Mouse (Mus musculus) liver (tissue): ENCODE data around the gene Cep152.

Experiments
- DNase-seq: peaks from one replicate; pipeline ENCODE4 v3.0.0-alpha.2; 2020; ENCODE audit warnings: mixed read lengths

Gene Cep152

GRCm38 (mm10) chr2:125548806-125549578 is 75.9 kb downstream of the Cep152 start:
- no peak for DNase-seq

GRCm38 (mm10) chr2:125544986-125545385 is 79.9 kb downstream of the Cep152 start:
- DNase-seq = no peak

DNA sequence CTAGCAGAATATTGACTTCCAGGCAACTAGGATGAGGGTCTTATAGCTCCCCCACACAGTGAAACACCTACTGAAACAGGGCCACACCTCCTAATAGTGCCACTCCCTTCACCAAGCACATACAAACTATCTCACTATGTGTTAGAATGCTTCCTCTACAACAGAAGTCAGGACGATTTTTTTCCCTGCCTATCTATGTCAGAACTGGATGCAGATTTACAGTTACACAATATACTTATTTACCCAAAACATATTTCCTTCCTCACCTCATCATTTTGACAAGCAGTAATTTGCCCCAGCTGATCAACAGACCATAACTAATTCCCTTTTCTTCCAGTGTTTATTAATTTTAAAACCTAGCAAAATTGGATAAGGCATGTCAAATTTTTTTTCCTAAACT is 81.3 kb downstream of the Cep152 start:
- DNase-seq = no peak

- DNase-seq = no peak
These were observed 83.5 kb downstream of the Cep152 start for GRCm38 (mm10) chr2:125541451-125541850.

DNA sequence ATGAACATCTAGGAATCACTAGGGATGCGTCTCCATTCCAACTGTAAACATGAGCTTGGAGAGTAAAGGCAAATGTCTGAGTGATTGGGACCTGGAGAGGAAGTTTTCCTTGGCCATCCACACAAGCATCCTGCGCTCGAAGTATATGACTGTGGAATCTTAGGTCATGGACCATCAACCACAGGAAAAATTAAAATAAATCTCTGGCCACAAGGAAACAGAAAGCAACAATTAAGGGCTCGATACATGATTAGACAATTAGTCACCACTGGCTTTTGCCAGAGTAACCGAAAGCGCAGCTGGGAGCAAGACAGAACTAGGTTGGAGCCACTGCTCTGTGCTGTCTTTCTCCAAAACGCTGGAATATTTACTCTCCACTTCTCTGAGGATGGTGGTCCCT is 84.3 kb downstream of the Cep152 start:
- no peak for DNase-seq

DNA sequence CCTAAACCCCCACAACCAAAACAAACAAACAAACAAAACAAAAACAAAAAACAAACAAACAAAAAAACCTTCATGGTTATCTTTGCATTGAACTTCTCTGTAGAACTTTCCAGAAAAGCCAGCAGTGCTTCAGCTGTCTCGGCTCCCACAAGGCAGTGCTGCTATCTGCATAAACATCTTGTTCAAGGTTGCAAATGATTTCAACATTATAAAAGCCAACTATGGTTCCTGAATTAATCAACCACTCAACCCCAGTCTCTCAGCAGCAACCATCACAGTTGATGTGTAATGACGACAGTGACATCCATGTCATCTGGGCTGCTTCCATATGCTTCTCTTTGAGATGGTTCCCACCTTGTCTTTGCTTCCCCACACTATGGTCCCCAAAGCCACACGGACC is 85.3 kb downstream of the Cep152 start:
- DNase-seq = no peak

- no peak for DNase-seq
These were observed 94.2 kb downstream of the Cep152 start for GRCm38 (mm10) chr2:125530665-125531064.

- DNase-seq = no peak
These were observed 98.3 kb downstream of the Cep152 start for GRCm38 (mm10) chr2:125526566-125526965.

- DNase-seq = no peak
These were observed 99.4 kb downstream of the Cep152 start for GRCm38 (mm10) chr2:125525484-125525883.

GRCm38 (mm10) chr2:125516594-125516993 is 108.3 kb downstream of the Cep152 start:
- DNase-seq = peak; percentile 65

DNA sequence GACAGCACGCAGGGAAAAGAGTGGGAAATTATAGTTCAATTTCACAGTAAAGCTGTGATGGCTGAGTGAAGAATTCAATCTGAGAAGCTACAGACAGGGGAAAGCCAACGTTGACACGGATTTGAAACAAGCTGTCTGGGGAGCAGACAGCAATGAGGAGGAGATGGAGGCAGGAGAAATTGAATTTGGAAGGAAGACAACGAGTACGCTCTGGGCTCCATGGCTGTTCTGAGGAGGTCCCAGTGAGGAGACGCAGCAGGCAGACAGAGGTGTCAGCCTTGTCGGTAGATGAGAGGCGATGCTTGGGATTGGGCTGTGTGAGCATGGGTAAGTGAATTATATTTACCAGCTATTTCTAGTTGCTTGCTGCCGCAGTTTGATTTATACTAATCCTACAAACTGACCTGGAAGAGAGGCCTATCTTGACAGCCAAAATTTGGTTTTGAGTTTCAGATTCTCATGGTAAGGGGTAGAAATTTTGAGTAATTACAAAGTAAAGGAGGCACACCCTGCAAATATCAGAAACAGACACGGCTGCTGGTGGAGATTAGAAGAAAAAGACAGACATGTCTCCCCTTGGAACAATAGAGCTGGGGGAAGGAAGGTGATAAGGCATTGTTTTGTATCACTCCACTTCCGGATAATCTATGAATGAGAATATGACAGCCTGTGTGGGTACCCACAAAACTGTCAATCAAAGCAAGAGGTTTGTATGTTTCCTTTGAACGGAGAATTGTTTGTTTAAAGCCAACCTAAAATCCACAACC is 109.4 kb downstream of the Cep152 start:
- DNase-seq = no peak

GRCm38 (mm10) chr2:125514391-125514790 is 110.5 kb downstream of the Cep152 start:
- no peak for DNase-seq
